Mouse (Mus musculus): ENCODE measurements around the gene Apol11b. TPM values are rescaled to one million over a fixed set of nuclear protein-coding genes. Genes with fewer than 3 reads are reported as not detected.
"Not testable (repeated sequence)": the region's sequence is repeated elsewhere in the genome, so short reads cannot be mapped to it uniquely, and the experiment has no call there.

Apol11b gene
- 0.50 TPM in 1 of 2 replicates, not detected in the other for total RNA-seq (2014; rRNA removed; ENCODE audit: low replicate concordance)
- 0.05 and 0.18 TPM in 2 replicates for polyA plus RNA-seq (2015; fragmentation: Nextera tagmentation; extraction: Ambion mirVana)

- DNase-seq (ENCODE audit: low spot score); H3K4me3 ChIP-seq (ENCODE audit: low read depth, low read length); ATAC-seq (ENCODE audit: insufficient read depth, low read depth); H3K9ac ChIP-seq (replicated peaks; ENCODE audit: low read depth, low read length); H3K27ac ChIP-seq (ENCODE audit: low read depth); H3K9me3 ChIP-seq (replicated peaks; ENCODE audit: control insufficient read depth, low read length); H3K27me3 ChIP-seq (ENCODE audit: control insufficient read depth, insufficient read depth, low read length); H3K36me3 ChIP-seq (replicated peaks; ENCODE audit: control insufficient read depth, insufficient read depth, low read length); H3K4me2 ChIP-seq (ENCODE audit: low read depth, low read length); H3K4me1 ChIP-seq (ENCODE audit: control insufficient read depth, insufficient read depth): not testable (repeated sequence)
- 46% methylated on average over 2 of the region's 2 CpGs for WGBS
Observed at GRCm38 (mm10) chr15:77643176-77643575, at the start of gene Apol11b. Gene Apol11b, minus strand, starts transcription at chr15:77643286.

GRCm38 (mm10) chr15:77691532-77692311 is 48.6 kb upstream of the Apol11b start:
- not testable (repeated sequence) for H3K36me3 ChIP-seq (replicated peaks; ENCODE audit: control insufficient read depth, insufficient read depth, low read length); H3K4me1 ChIP-seq (ENCODE audit: control insufficient read depth, insufficient read depth); DNase-seq (ENCODE audit: low spot score); ATAC-seq (ENCODE audit: insufficient read depth, low read depth); H3K9ac ChIP-seq (replicated peaks; ENCODE audit: low read depth, low read length); H3K9me3 ChIP-seq (replicated peaks; ENCODE audit: control insufficient read depth, low read length); H3K27me3 ChIP-seq (ENCODE audit: control insufficient read depth, insufficient read depth, low read length); H3K27ac ChIP-seq (ENCODE audit: low read depth)
- Histone ChIP-seq H3K4me2 (ENCODE audit: low read depth, low read length) (peak overlapping the region; percentile 37), H3K4me3 (ENCODE audit: low read depth, low read length) (peak overlapping the region; percentile 23)
- WGBS, result 12% methylated on average over 19 of the region's 20 CpGs

DNA sequence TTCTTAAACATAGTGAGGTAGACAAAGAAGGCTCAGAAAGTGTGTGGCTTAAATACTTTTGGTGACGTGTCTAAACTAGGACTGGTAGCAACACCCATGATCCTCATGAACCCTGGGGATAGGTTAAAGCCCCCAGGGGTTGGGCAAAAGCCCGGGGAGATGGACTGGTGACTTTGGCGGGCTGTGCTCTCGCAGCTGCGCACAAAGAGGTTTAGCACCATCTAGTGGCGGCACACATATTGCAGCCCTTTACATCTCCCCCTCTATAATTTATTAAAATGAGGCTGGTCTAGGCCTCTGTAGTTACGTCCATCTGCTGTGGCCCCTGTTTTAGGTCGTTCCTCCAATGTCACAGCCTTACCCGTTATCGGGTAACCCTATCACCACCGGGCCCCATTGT is 40.9 kb upstream of the Apol11b start:
- not testable (repeated sequence) for H3K27ac ChIP-seq (ENCODE audit: low read depth); H3K9me3 ChIP-seq (replicated peaks; ENCODE audit: control insufficient read depth, low read length); ATAC-seq (ENCODE audit: insufficient read depth, low read depth); H3K27me3 ChIP-seq (ENCODE audit: control insufficient read depth, insufficient read depth, low read length); H3K4me2 ChIP-seq (ENCODE audit: low read depth, low read length); H3K4me3 ChIP-seq (ENCODE audit: low read depth, low read length); H3K4me1 ChIP-seq (ENCODE audit: control insufficient read depth, insufficient read depth); H3K36me3 ChIP-seq (replicated peaks; ENCODE audit: control insufficient read depth, insufficient read depth, low read length); H3K9ac ChIP-seq (replicated peaks; ENCODE audit: low read depth, low read length)
- WGBS, result 6% methylated on average over 9 of the region's 11 CpGs
- TF ChIP-seq CTCF (IDR thresholded peaks at IDR 0.05; ENCODE audit: low read depth), result peak; percentile 57
- peak; percentile 7 for DNase-seq (ENCODE audit: low spot score)

DNA sequence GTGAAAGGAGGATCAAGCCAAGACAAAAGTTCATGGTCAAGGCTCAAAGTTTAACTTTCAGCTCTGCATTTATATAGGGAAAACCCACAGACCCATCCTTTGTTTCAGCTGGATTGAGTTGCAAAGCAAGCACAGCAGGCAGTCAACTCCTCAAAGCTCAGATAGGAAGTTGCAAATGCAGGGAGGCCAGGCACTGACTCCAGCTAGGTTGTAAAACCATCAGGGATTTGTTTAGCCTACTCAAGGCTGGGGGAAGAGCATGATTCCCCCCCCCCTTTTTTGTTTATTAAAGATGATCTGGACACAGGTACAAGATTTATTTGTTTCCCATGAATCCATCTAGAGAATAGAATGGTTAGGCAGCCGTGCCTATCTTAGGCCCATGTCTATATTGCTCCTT is 31.0 kb upstream of the Apol11b start:
- not testable (repeated sequence) for H3K9me3 ChIP-seq (replicated peaks; ENCODE audit: control insufficient read depth, low read length); H3K4me3 ChIP-seq (ENCODE audit: low read depth, low read length); H3K4me2 ChIP-seq (ENCODE audit: low read depth, low read length); H3K36me3 ChIP-seq (replicated peaks; ENCODE audit: control insufficient read depth, insufficient read depth, low read length); ATAC-seq (ENCODE audit: insufficient read depth, low read depth); H3K9ac ChIP-seq (replicated peaks; ENCODE audit: low read depth, low read length); H3K4me1 ChIP-seq (ENCODE audit: control insufficient read depth, insufficient read depth); H3K27me3 ChIP-seq (ENCODE audit: control insufficient read depth, insufficient read depth, low read length); DNase-seq (ENCODE audit: low spot score); H3K27ac ChIP-seq (ENCODE audit: low read depth)
- WGBS, result 80% methylated on average over 1 of the region's 1 CpGs

DNA sequence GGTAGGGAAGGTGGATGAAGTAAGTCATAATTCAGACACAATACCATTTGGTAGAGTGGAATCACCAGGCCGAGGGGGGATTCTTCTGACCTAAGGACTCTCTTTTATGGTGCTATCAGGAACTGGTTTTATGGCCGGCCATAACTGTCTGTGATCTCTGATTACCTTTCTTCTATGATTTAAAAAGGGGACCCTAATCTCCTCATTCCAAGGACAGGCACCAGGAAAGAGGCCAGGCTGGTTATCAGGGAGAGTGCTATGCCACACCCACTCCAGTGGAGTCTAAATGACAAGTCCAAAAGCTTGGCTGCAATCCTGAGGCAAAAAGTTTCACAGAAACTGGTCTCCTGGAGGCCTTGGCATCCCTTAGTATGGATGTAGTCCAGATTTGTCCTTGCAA is 18.8 kb upstream of the Apol11b start:
- not testable (repeated sequence) for H3K4me3 ChIP-seq (ENCODE audit: low read depth, low read length); H3K9me3 ChIP-seq (replicated peaks; ENCODE audit: control insufficient read depth, low read length); DNase-seq (ENCODE audit: low spot score); H3K4me1 ChIP-seq (ENCODE audit: control insufficient read depth, insufficient read depth); H3K27me3 ChIP-seq (ENCODE audit: control insufficient read depth, insufficient read depth, low read length); ATAC-seq (ENCODE audit: insufficient read depth, low read depth); H3K36me3 ChIP-seq (replicated peaks; ENCODE audit: control insufficient read depth, insufficient read depth, low read length); H3K4me2 ChIP-seq (ENCODE audit: low read depth, low read length); H3K27ac ChIP-seq (ENCODE audit: low read depth); H3K9ac ChIP-seq (replicated peaks; ENCODE audit: low read depth, low read length)
- 77% methylated on average over 2 of the region's 2 CpGs for WGBS

- ATAC-seq (ENCODE audit: insufficient read depth, low read depth); H3K36me3 ChIP-seq (replicated peaks; ENCODE audit: control insufficient read depth, insufficient read depth, low read length); H3K4me1 ChIP-seq (ENCODE audit: control insufficient read depth, insufficient read depth); H3K9me3 ChIP-seq (replicated peaks; ENCODE audit: control insufficient read depth, low read length); H3K4me3 ChIP-seq (ENCODE audit: low read depth, low read length); H3K27me3 ChIP-seq (ENCODE audit: control insufficient read depth, insufficient read depth, low read length); DNase-seq (ENCODE audit: low spot score); H3K27ac ChIP-seq (ENCODE audit: low read depth); H3K4me2 ChIP-seq (ENCODE audit: low read depth, low read length); H3K9ac ChIP-seq (replicated peaks; ENCODE audit: low read depth, low read length): not testable (repeated sequence)
- 56% methylated on average over 1 of the region's 1 CpGs for WGBS
Observed at GRCm38 (mm10) chr15:77659773-77660172, 16.7 kb upstream of the Apol11b start.

DNA sequence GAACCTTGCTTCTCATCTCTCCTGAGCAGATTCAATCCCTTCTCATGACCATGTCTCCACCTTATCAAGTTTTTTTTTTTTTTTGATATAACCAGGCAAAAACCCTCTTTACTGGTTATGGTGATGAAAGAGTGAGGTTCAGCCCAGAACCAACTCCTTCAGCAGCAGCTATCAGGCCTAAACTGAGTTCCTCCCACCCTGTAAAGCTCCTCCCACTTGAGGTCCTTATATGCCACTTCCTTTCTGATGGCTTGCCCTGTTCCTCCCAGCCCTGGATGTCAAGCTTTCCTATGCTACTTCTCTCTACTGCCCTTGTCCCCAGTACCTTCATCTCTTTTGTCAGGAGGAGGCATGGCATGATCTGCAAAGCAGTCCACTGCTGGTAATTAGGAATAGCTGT is 8.1 kb upstream of the Apol11b start:
- not testable (repeated sequence) for ATAC-seq (ENCODE audit: insufficient read depth, low read depth); H3K4me1 ChIP-seq (ENCODE audit: control insufficient read depth, insufficient read depth); H3K4me3 ChIP-seq (ENCODE audit: low read depth, low read length); H3K9me3 ChIP-seq (replicated peaks; ENCODE audit: control insufficient read depth, low read length); DNase-seq (ENCODE audit: low spot score); H3K27me3 ChIP-seq (ENCODE audit: control insufficient read depth, insufficient read depth, low read length); H3K27ac ChIP-seq (ENCODE audit: low read depth); H3K4me2 ChIP-seq (ENCODE audit: low read depth, low read length); H3K36me3 ChIP-seq (replicated peaks; ENCODE audit: control insufficient read depth, insufficient read depth, low read length); H3K9ac ChIP-seq (replicated peaks; ENCODE audit: low read depth, low read length)

GRCm38 (mm10) chr15:77629822-77630221 is 13.3 kb downstream of the Apol11b start:
- 61% methylated on average over 3 of the region's 3 CpGs for WGBS

More at GRCm38 (mm10) chr15:77629822-77630221, 13.3 kb downstream of the Apol11b start:
- H3K36me3 ChIP-seq (replicated peaks; ENCODE audit: control insufficient read depth, insufficient read depth, low read length); H3K4me1 ChIP-seq (ENCODE audit: control insufficient read depth, insufficient read depth); H3K27ac ChIP-seq (ENCODE audit: low read depth); H3K9ac ChIP-seq (replicated peaks; ENCODE audit: low read depth, low read length); ATAC-seq (ENCODE audit: insufficient read depth, low read depth); H3K4me3 ChIP-seq (ENCODE audit: low read depth, low read length); H3K4me2 ChIP-seq (ENCODE audit: low read depth, low read length); DNase-seq (ENCODE audit: low spot score); H3K27me3 ChIP-seq (ENCODE audit: control insufficient read depth, insufficient read depth, low read length); H3K9me3 ChIP-seq (replicated peaks; ENCODE audit: control insufficient read depth, low read length): not testable (repeated sequence)
